In the genomic region with DNA sequence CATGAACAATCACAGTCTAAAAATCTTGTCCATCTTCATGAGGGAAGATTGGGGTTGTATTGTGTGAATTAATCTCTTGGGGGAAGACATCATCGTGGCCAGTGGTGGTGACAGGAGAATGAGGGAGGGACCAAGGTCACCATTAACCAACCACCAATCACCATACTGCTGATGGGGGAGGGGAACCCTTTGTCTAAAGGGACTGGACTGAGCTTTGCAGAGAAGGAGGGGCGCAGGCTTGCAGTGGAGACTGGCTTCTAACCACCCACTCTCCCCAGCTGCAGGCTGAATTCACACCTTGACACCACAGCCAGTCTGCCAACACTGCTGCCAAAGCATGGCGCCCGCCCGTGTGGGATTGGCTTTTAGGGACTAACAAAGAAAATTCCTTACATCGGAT, we compare ENCODE assay signal across 9 mouse cellular contexts. TPM values are rescaled to one million over a fixed set of nuclear protein-coding genes. Genes with fewer than 3 reads are reported as not detected.
DNase-seq lines count a peak whose midpoint lies in the region; ATAC-seq and TF ChIP-seq lines count a peak whose summit lies in the region.
"Had no signal": no experiment of that assay in that cellular context is flagged by ENCODE, and none has a peak within 500 bp of the region (broad histone marks: within the 10 kb centered on the region; RNA-seq: fewer than 3 reads in every experiment).

No protein-coding gene starts in this region.

- no peak for TF ChIP-seq POLR2A in kidney, adult 2 months (IDR thresholded peaks at IDR 0.05; ENCODE audit: low read depth, low read length)

- DNase-seq in kidney, adult 2 months: no peak
- peak; percentile 27 for DNase-seq in brain, adult 2 months (ENCODE audit: low read depth, low spot score)
- no peak for DNase-seq in hindbrain, embryonic 10.5 days (ENCODE audit: low spot score)
- no peak for DNase-seq in adrenal gland, adult 18-20 months (ENCODE audit: low spot score in 2 of 2)
- DNase-seq in yolk sac, embryonic 10.5 days (ENCODE audit: low spot score): no peak
- no peak for DNase-seq in urinary bladder, postnatal 14 days (ENCODE audit: low spot score)

- ATAC-seq in kidney, embryonic 16.5 days (ENCODE audit: low FRiP score, low TSS enrichment): peak; percentile 76; the same call in 1 of the 2 replicates
- peak; percentile 91 for ATAC-seq in midbrain, embryonic 15.5 days (replicated peaks)

- H3K4me3 ChIP-seq in kidney, embryonic 16.5 days (ENCODE audit: low read length): peak overlapping the region; percentile 3; the same call in 1 of the 2 replicates
- no peak overlapping the region for H3K4me3 ChIP-seq in kidney, adult 2 months (ENCODE audit: insufficient read depth, low read depth, low read length)
- H3K4me3 ChIP-seq in hindbrain, embryonic 10.5 days: peak overlapping the region; percentile 24; the same call in 1 of the 2 replicates
- peak overlapping the region; percentile 23 for H3K4me3 ChIP-seq in midbrain, embryonic 15.5 days

- H3K4me2 ChIP-seq in kidney, embryonic 16.5 days (replicated peaks; ENCODE audit: low read depth, low read length): peak overlapping the region; percentile 38
- H3K4me2 ChIP-seq in midbrain, embryonic 15.5 days: peak overlapping the region; percentile 46

- H3K36me3 ChIP-seq in kidney, embryonic 16.5 days (ENCODE audit: insufficient read depth, low read length): peaks cover 13% of the 10 kb centered on the region
- no peaks in the 10 kb centered on the region for H3K36me3 ChIP-seq in kidney, adult 2 months (ENCODE audit: control insufficient read depth, insufficient read depth, low read length)
- H3K36me3 ChIP-seq in hindbrain, embryonic 10.5 days: peaks cover 29% of the 10 kb centered on the region
- no peaks in the 10 kb centered on the region; the same call in 1 of the 2 replicates for H3K36me3 ChIP-seq in midbrain, embryonic 15.5 days (replicated peaks)

- H3K4me1 ChIP-seq in kidney, embryonic 16.5 days (ENCODE audit: insufficient read depth, low read length): peaks cover 10% of the 10 kb centered on the region
- peaks cover 6% of the 10 kb centered on the region; the same call in 1 of the 2 replicates for H3K4me1 ChIP-seq in kidney, adult 2 months (ENCODE audit: control insufficient read depth, insufficient read depth, low read length)
- H3K4me1 ChIP-seq in hindbrain, embryonic 10.5 days (replicated peaks): peaks cover 27% of the 10 kb centered on the region
- H3K4me1 ChIP-seq in midbrain, embryonic 15.5 days: peaks cover 8% of the 10 kb centered on the region

- no peak overlapping the region for H3K27ac ChIP-seq in kidney, embryonic 16.5 days (ENCODE audit: low read length)
- H3K27ac ChIP-seq in kidney, adult 2 months (ENCODE audit: insufficient read depth, low read depth, low read length): no peak overlapping the region
- H3K27ac ChIP-seq in hindbrain, embryonic 10.5 days: peak overlapping the region; percentile 80
- H3K27ac ChIP-seq in midbrain, embryonic 15.5 days: peak overlapping the region; percentile 75

- H3K9ac ChIP-seq in kidney, embryonic 16.5 days (replicated peaks; ENCODE audit: low read length): 0 out of 2 replicates have a peak overlapping the region, but pooled peaks have one; percentile 28
- peak overlapping the region; percentile 31 for H3K9ac ChIP-seq in midbrain, embryonic 15.5 days

- WGBS in kidney, embryonic 16.5 days: 36% methylated on average over 6 of the region's 6 CpGs
- 66% methylated on average over 6 of the region's 6 CpGs for WGBS in kidney, adult 2 months
- WGBS in hindbrain, embryonic 10.5 days: 49% methylated on average over 6 of the region's 6 CpGs
- WGBS in midbrain, embryonic 15.5 days: 39% methylated on average over 6 of the region's 6 CpGs

- no peaks in the 10 kb centered on the region for H3K27me3 ChIP-seq in kidney, embryonic 16.5 days (ENCODE audit: insufficient read depth, low read length)
- H3K27me3 ChIP-seq in kidney, adult 2 months (replicated peaks; ENCODE audit: control insufficient read depth, insufficient read depth, low read length): no peaks in the 10 kb centered on the region
- H3K27me3 ChIP-seq in hindbrain, embryonic 10.5 days (ENCODE audit: insufficient read depth, poor library complexity, severe bottlenecking): peaks cover 6% of the 10 kb centered on the region; the same call in 1 of the 2 replicates
- no peaks in the 10 kb centered on the region for H3K27me3 ChIP-seq in midbrain, embryonic 15.5 days (replicated peaks)

- no peaks in the 10 kb centered on the region for H3K9me3 ChIP-seq in kidney, embryonic 16.5 days (ENCODE audit: low read length)
- H3K9me3 ChIP-seq in hindbrain, embryonic 10.5 days: no peaks in the 10 kb centered on the region
- no peaks in the 10 kb centered on the region for H3K9me3 ChIP-seq in midbrain, embryonic 15.5 days

- no peak for TF ChIP-seq CTCF in kidney, adult 2 months (conservative IDR thresholded peaks at IDR 0.05; ENCODE audit: insufficient read depth, insufficient read length, low read depth, low read length)

RNA-seq across cellular contexts. Expression of a gene that starts 24.7 kb away (rescaled TPM):
- polyA plus RNA-seq in kidney, embryonic 16.5 days (2015; fragmentation: Nextera tagmentation; extraction: Ambion mirVana): 2.8 and 3.0 TPM in 2 replicates
- polyA plus RNA-seq in kidney, adult 2 months (2012; rRNA removed): 0.88 and 1.1 TPM in 2 replicates
- 4.1 and 4.4 TPM in 2 replicates for polyA plus RNA-seq in hindbrain, embryonic 10.5 days (2016; fragmentation: Nextera tagmentation; extraction: Ambion mirVana)
- polyA plus RNA-seq in midbrain, embryonic 15.5 days (2015; fragmentation: Nextera tagmentation; extraction: Ambion mirVana): 3.9 and 5.0 TPM in 2 replicates
- total RNA-seq in adrenal gland, adult 18-20 months (2021): 1 to 10 TPM; 5.4 to 5.6 TPM

RNA-seq across cellular contexts. Expression of a gene that starts 24.8 kb away (rescaled TPM):
- polyA plus RNA-seq in kidney, embryonic 16.5 days (2015; fragmentation: Nextera tagmentation; extraction: Ambion mirVana): 0.42 TPM in 1 of 2 replicates, not detected in the other
- not detected in 2 replicates for polyA plus RNA-seq in kidney, adult 2 months (2012; rRNA removed)
- polyA plus RNA-seq in hindbrain, embryonic 10.5 days (2016; fragmentation: Nextera tagmentation; extraction: Ambion mirVana): 0.72 TPM in 1 of 2 replicates, not detected in the other
- 0.53 TPM in 1 of 2 replicates, not detected in the other for polyA plus RNA-seq in midbrain, embryonic 15.5 days (2015; fragmentation: Nextera tagmentation; extraction: Ambion mirVana)
- total RNA-seq in adrenal gland, adult 18-20 months (2021): 1 to 10 TPM in 1 of 2 experiments, under 1 TPM in 1; 0.99 to 2.6 TPM
- polyA plus RNA-seq: heart, postnatal 0 days had no signal

RNA-seq across cellular contexts. Expression of a gene that starts 25.1 kb away (rescaled TPM):
- 79.6 and 93.2 TPM in 2 replicates for polyA plus RNA-seq in kidney, embryonic 16.5 days (2015; fragmentation: Nextera tagmentation; extraction: Ambion mirVana)
- polyA plus RNA-seq in kidney, adult 2 months (2012; rRNA removed): 40.6 and 42.7 TPM in 2 replicates
- polyA plus RNA-seq in hindbrain, embryonic 10.5 days (2016; fragmentation: Nextera tagmentation; extraction: Ambion mirVana): 89.6 and 92.5 TPM in 2 replicates
- 85.6 and 91.8 TPM in 2 replicates for polyA plus RNA-seq in midbrain, embryonic 15.5 days (2015; fragmentation: Nextera tagmentation; extraction: Ambion mirVana)
- total RNA-seq in adrenal gland, adult 18-20 months (2021): 10 to 100 TPM; 40.0 to 48.1 TPM

RNA-seq across cellular contexts. Expression of a gene that starts 56.1 kb away (rescaled TPM):
- 8.7 and 9.1 TPM in 2 replicates for polyA plus RNA-seq in kidney, embryonic 16.5 days (2015; fragmentation: Nextera tagmentation; extraction: Ambion mirVana)
- 1.6 and 3.7 TPM in 2 replicates for polyA plus RNA-seq in kidney, adult 2 months (2012; rRNA removed)
- 10.1 and 12.6 TPM in 2 replicates for polyA plus RNA-seq in hindbrain, embryonic 10.5 days (2016; fragmentation: Nextera tagmentation; extraction: Ambion mirVana)
- 9.9 and 10.5 TPM in 2 replicates for polyA plus RNA-seq in midbrain, embryonic 15.5 days (2015; fragmentation: Nextera tagmentation; extraction: Ambion mirVana)
- 1 to 10 TPM; 2.6 to 5.0 TPM for total RNA-seq in adrenal gland, adult 18-20 months (2021)

Comparison
In these comparisons a context has a peak if more than half of its experiments do, and no peak if none do; other contexts are left out.
1. H3K27ac ChIP-seq: peak in hindbrain, embryonic 10.5 days (single experiment) and midbrain, embryonic 15.5 days (single experiment); none in kidney, embryonic 16.5 days (single experiment) and kidney, adult 2 months (single experiment).